Comparison of ENCODE assay signal across 26 mouse cellular contexts in the genomic region with DNA sequence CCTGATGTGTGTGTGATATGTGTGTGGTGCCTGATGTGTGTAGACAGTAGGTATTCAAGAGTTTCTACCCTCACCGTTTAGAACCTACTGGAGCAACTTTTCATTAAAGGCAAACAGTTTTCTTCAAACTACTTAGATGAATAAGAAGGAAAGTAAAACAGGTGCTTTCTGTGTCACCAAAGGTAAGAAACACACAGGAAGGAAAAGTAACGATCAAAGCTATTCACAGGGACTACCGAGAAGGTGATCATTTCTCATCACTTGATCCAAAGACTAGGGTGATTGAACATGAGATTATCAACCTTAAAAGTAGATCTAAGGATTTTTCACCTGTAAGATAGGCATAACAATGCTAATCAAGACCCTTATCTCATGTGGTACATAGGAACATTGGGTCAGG.
"Had no signal": no experiment of that assay in that cellular context is flagged by ENCODE, and none has a peak within 500 bp of the region (broad histone marks: within the 10 kb centered on the region; RNA-seq: fewer than 3 reads in every experiment).

No protein-coding gene starts in this region.

- H3K27ac ChIP-seq: heart, adult 2 months; heart, embryonic 13.5 days; heart, embryonic 15.5 days; hindbrain, embryonic 10.5 days; hindbrain, embryonic 12.5 days; hindbrain, embryonic 14.5 days; intestine, embryonic 15.5 days; layer of hippocampus, adult 2 months; left cerebral cortex, adult 2 months; limb, embryonic 10.5 days; limb, embryonic 12.5 days; liver, embryonic 13.5 days had no signal

- ATAC-seq: hindbrain, embryonic 16.5 days; intestine, embryonic 15.5 days; intestine, postnatal 0 days had no signal

- H3K9ac ChIP-seq: heart, embryonic 13.5 days; heart, embryonic 15.5 days; hindbrain, embryonic 12.5 days; hindbrain, embryonic 14.5 days; intestine, embryonic 15.5 days; limb, embryonic 12.5 days; liver, embryonic 13.5 days had no signal

- H3K27me3 ChIP-seq: heart, embryonic 13.5 days; heart, embryonic 15.5 days; hindbrain, embryonic 12.5 days; intestine, embryonic 15.5 days; limb, embryonic 12.5 days; liver, embryonic 13.5 days had no signal

- H3K4me1 ChIP-seq: hindbrain, embryonic 10.5 days; hindbrain, embryonic 12.5 days; intestine, embryonic 15.5 days; limb, embryonic 10.5 days; liver, embryonic 13.5 days had no signal

- H3K36me3 ChIP-seq: heart, embryonic 13.5 days; heart, embryonic 15.5 days; hindbrain, embryonic 10.5 days; hindbrain, embryonic 12.5 days; intestine, embryonic 15.5 days; limb, embryonic 10.5 days; limb, embryonic 12.5 days; liver, embryonic 13.5 days had no signal

- H3K9me3 ChIP-seq: heart, embryonic 13.5 days; heart, embryonic 15.5 days; hindbrain, embryonic 10.5 days; hindbrain, embryonic 12.5 days; intestine, embryonic 15.5 days; limb, embryonic 10.5 days; limb, embryonic 12.5 days; liver, embryonic 13.5 days had no signal

- H3K4me2 ChIP-seq: heart, embryonic 11.5 days; heart, embryonic 13.5 days; heart, embryonic 15.5 days; hindbrain, embryonic 12.5 days; hindbrain, embryonic 14.5 days; intestine, embryonic 15.5 days; limb, embryonic 12.5 days; liver, embryonic 11.5 days; liver, embryonic 13.5 days had no signal

- DNase-seq: gastrocnemius, postnatal 14 days; gastrocnemius, postnatal 36 days; heart, adult 11 months; heart, adult 2 months; heart, postnatal 4 days; kidney, adult 18-20 months; kidney, adult 8-10 months; kidney, postnatal 10 days; kidney, postnatal 25 days; kidney, postnatal 4 days; liver; liver, embryonic 13.5 days had no signal

- H3K4me3 ChIP-seq: heart, adult 2 months; heart, embryonic 13.5 days; heart, embryonic 15.5 days; hindbrain, embryonic 10.5 days; hindbrain, embryonic 12.5 days; intestine, embryonic 15.5 days; layer of hippocampus, adult 2 months; left cerebral cortex, adult 2 months; limb, embryonic 10.5 days; limb, embryonic 12.5 days; liver, embryonic 13.5 days had no signal
